Mouse (Mus musculus) layer of hippocampus, adult 11-12 months (tissue): ENCODE measurements at regions not wholly inside any gene's neighbourhood (a gene's known extent, or its start where the extent isn't known, plus 50 kb on each side); places are given as distances from the start of the nearest gene placed in this dataset.

Experiments used
- DNase-seq: peaks from one replicate; pipeline ENCODE4 v3.0.0; 2022; ENCODE audit warnings: low spot score

- DNase-seq, result peak; percentile 50
These were observed 4882.6 kb downstream of the 9330182O14Rik start for GRCm38 (mm10) chr15:45016741-45017140.

GRCm38 (mm10) chr15:45018086-45018485, 4883.9 kb downstream of the 9330182O14Rik start:
- DNase-seq, result no peak

- DNase-seq, result peak; percentile 33
These were observed 4887.6 kb downstream of the 9330182O14Rik start for GRCm38 (mm10) chr15:45021790-45022189.
